Mouse (Mus musculus) heart, embryonic 10.5 days (tissue): ENCODE results near the gene Ipo11. TPM values are rescaled to one million over a fixed set of nuclear protein-coding genes. Genes with fewer than 3 reads are reported as not detected.
A peak's percentile ranks its signal among the peaks of the same experiment; 100 is the strongest.

ENCODE experiments used
- DNase-seq: peaks from one replicate; pipeline ENCODE4 v3.0.0-alpha.2; 2017; ENCODE audit warnings: low spot score
- H3K27ac ChIP-seq: fragments of 300-500 bp; sonication (generic); 2 replicates; pipeline ENCODE4 v1.5.1; 2016; ENCODE audit warnings: mild to moderate bottlenecking
- H3K27me3 ChIP-seq: fragments of 300-500 bp; sonication (generic); 2 replicates; pipeline ENCODE4 v1.6.1; 2016; ENCODE audit warnings: mild to moderate bottlenecking; ENCODE audit not compliant: poor library complexity, insufficient read depth, severe bottlenecking
- H3K36me3 ChIP-seq: fragments of 300-500 bp; sonication (generic); 2 replicates; pipeline ENCODE4 v1.6.1; 2016; ENCODE audit warnings: mild to moderate bottlenecking, moderate library complexity
- H3K4me1 ChIP-seq: fragments of 300-500 bp; sonication (generic); 2 replicates; pipeline ENCODE4 v1.6.1; 2016; ENCODE audit warnings: mild to moderate bottlenecking
- H3K4me3 ChIP-seq: fragments of 300-500 bp; sonication (generic); 2 replicates; pipeline ENCODE4 v1.5.1; 2016; ENCODE audit warnings: mild to moderate bottlenecking, moderate library complexity
- H3K9me3 ChIP-seq: fragments of 300-500 bp; sonication (generic); 2 replicates; pipeline ENCODE4 v1.6.1; 2016; ENCODE audit warnings: mild to moderate bottlenecking, moderate library complexity
- WGBS: fragments of 180-500 bp; shearing (Covaris S2); methylation state at CpG from one replicate; pipeline ENCODE4 v1.1.7; 2016; 5-methylcytosine and 5-hydroxymethylcytosine counted together
- polyA plus RNA-seq: library from polyadenylated mRNA; unstranded; fragments of >200 nt; fragmentation: Nextera tagmentation; extraction: Ambion mirVana; gene quantifications from 2 replicates; pipeline ENCODE4 v1.2.1, GENCODE M21; 2016

Ipo11 gene
- polyA plus RNA-seq: 88.0 and 96.0 TPM in 2 replicates

- under 1% methylated on average over 84 of the region's 84 CpGs for WGBS
- H3K27ac ChIP-seq: peak within 1 kb of the TSS; percentile 99
- DNase-seq: peak; percentile 98
These were observed at the start of gene Ipo11 for GRCm38 (mm10) chr13:106936256-106937137. Gene Ipo11 (minus strand): TSS chr13:106936958.

GRCm38 (mm10) chr13:106961496-106961895, 24.7 kb upstream of the Ipo11 start:
- WGBS: 93% methylated on average over 4 of the region's 4 CpGs
- Histone ChIP-seq H3K4me1 (no peaks in the 10 kb centered on the region), H3K27ac (no peak overlapping the region), H3K4me3 (no peak overlapping the region), H3K27me3 (no peaks in the 10 kb centered on the region), H3K36me3 (peaks cover 62% of the 10 kb centered on the region), H3K9me3 (no peaks in the 10 kb centered on the region)
- DNase-seq: no peak

More at GRCm38 (mm10) chr13:106936256-106937137, at the start of gene Ipo11:
- H3K36me3 ChIP-seq: no peaks in the 10 kb centered on the region
- no peaks in the 10 kb centered on the region; the same call in 1 of the 2 replicates for H3K4me1 ChIP-seq
- H3K9me3 ChIP-seq: no peaks in the 10 kb centered on the region
- H3K4me3 ChIP-seq: peak within 1 kb of the TSS; percentile 99
- H3K27me3 ChIP-seq: no peaks in the 10 kb centered on the region

GRCm38 (mm10) chr13:106960557-106960956, 23.8 kb upstream of the Ipo11 start:
- no peak for DNase-seq
- no peaks in the 10 kb centered on the region for H3K9me3 ChIP-seq
- H3K4me3 ChIP-seq: no peak overlapping the region
- H3K27me3 ChIP-seq: no peaks in the 10 kb centered on the region
- H3K27ac ChIP-seq: no peak overlapping the region
- H3K36me3 ChIP-seq: peaks cover 72% of the 10 kb centered on the region
- 88% methylated on average over 3 of the region's 3 CpGs for WGBS
- H3K4me1 ChIP-seq: no peaks in the 10 kb centered on the region

- H3K27me3 ChIP-seq: no peaks in the 10 kb centered on the region
- 90% methylated on average over 3 of the region's 3 CpGs for WGBS
- DNase-seq: no peak
- H3K27ac ChIP-seq: no peak overlapping the region
- H3K9me3 ChIP-seq: no peaks in the 10 kb centered on the region
- no peaks in the 10 kb centered on the region for H3K4me1 ChIP-seq
- no peak overlapping the region for H3K4me3 ChIP-seq
- peaks cover 77% of the 10 kb centered on the region for H3K36me3 ChIP-seq
These were observed 21.5 kb upstream of the Ipo11 start for GRCm38 (mm10) chr13:106958286-106958685.

GRCm38 (mm10) chr13:106957554-106957953, 20.8 kb upstream of the Ipo11 start:
- Histone ChIP-seq H3K9me3 (no peaks in the 10 kb centered on the region), H3K4me1 (no peaks in the 10 kb centered on the region), H3K27me3 (no peaks in the 10 kb centered on the region), H3K36me3 (peaks cover 77% of the 10 kb centered on the region), H3K27ac (no peak overlapping the region), H3K4me3 (no peak overlapping the region)
- WGBS: 86% methylated on average over 4 of the region's 4 CpGs
- DNase-seq: no peak

GRCm38 (mm10) chr13:106954880-106955279, 18.1 kb upstream of the Ipo11 start:
- Histone ChIP-seq H3K4me1 (no peaks in the 10 kb centered on the region), H3K9me3 (no peaks in the 10 kb centered on the region), H3K27ac (no peak overlapping the region), H3K36me3 (peaks cover 81% of the 10 kb centered on the region), H3K27me3 (no peaks in the 10 kb centered on the region), H3K4me3 (no peak overlapping the region)
- 75% methylated on average over 3 of the region's 3 CpGs for WGBS
- no peak for DNase-seq

- no peak for DNase-seq
- Histone ChIP-seq H3K36me3 (peaks cover 34% of the 10 kb centered on the region), H3K4me3 (peak overlapping the region; percentile 95), H3K27ac (peak overlapping the region; percentile 93), H3K9me3 (no peaks in the 10 kb centered on the region), H3K27me3 (no peaks in the 10 kb centered on the region), H3K4me1 (peaks cover 11% of the 10 kb centered on the region; the same call in 1 of the 2 replicates)
- WGBS: 7% methylated on average over 6 of the region's 6 CpGs
These were observed 10.8 kb upstream of the Ipo11 start for GRCm38 (mm10) chr13:106947583-106947982.

- peak; percentile 99 for DNase-seq
- no peaks in the 10 kb centered on the region for H3K9me3 ChIP-seq
These were observed 10.1 kb upstream of the Ipo11 start, which contains the start of gene Dimt1 for GRCm38 (mm10) chr13:106946594-106947540. Gene Dimt1 (plus strand): TSS chr13:106947127.

GRCm38 (mm10) chr13:106945518-106945917, 8.8 kb upstream of the Ipo11 start:
- 81% methylated on average over 9 of the region's 9 CpGs for WGBS
- no peak overlapping the region for H3K27ac ChIP-seq
- H3K9me3 ChIP-seq: no peaks in the 10 kb centered on the region
- no peak for DNase-seq
- H3K4me3 ChIP-seq: no peak overlapping the region
- H3K27me3 ChIP-seq: no peaks in the 10 kb centered on the region
- peaks cover 15% of the 10 kb centered on the region for H3K36me3 ChIP-seq
- H3K4me1 ChIP-seq: peaks cover 11% of the 10 kb centered on the region; the same call in 1 of the 2 replicates

More at GRCm38 (mm10) chr13:106946594-106947540, 10.1 kb upstream of the Ipo11 start, which contains the start of gene Dimt1:
- no peaks in the 10 kb centered on the region for H3K27me3 ChIP-seq
- H3K4me1 ChIP-seq: peaks cover 11% of the 10 kb centered on the region; the same call in 1 of the 2 replicates
- H3K36me3 ChIP-seq: peaks cover 27% of the 10 kb centered on the region
- H3K27ac ChIP-seq: peak within 1 kb of the TSS; percentile 93
- peak within 1 kb of the TSS; percentile 95 for H3K4me3 ChIP-seq
- under 1% methylated on average over 68 of the region's 68 CpGs for WGBS

- Histone ChIP-seq H3K27ac (no peak overlapping the region), H3K4me1 (0 out of 2 replicates have a peak, but pooled peaks cover 1% of the 10 kb centered on the region), H3K36me3 (no peaks in the 10 kb centered on the region), H3K27me3 (no peaks in the 10 kb centered on the region), H3K4me3 (no peak overlapping the region), H3K9me3 (no peaks in the 10 kb centered on the region)
- 80% methylated on average over 1 of the region's 1 CpGs for WGBS
- no peak for DNase-seq
These were observed 6.0 kb upstream of the Ipo11 start for GRCm38 (mm10) chr13:106942721-106943120.

GRCm38 (mm10) chr13:106941211-106941976, 4.6 kb upstream of the Ipo11 start:
- no peaks in the 10 kb centered on the region for H3K4me1 ChIP-seq
- no peaks in the 10 kb centered on the region for H3K27me3 ChIP-seq
- no peak overlapping the region for H3K27ac ChIP-seq
- no peak for DNase-seq
- H3K36me3 ChIP-seq: no peaks in the 10 kb centered on the region
- H3K4me3 ChIP-seq: peak overlapping the region; percentile 27; the same call in 1 of the 2 replicates
- WGBS: 26% methylated on average over 7 of the region's 7 CpGs
- no peaks in the 10 kb centered on the region for H3K9me3 ChIP-seq

GRCm38 (mm10) chr13:106937138-106937472, 347 bp upstream of the Ipo11 start:
- Histone ChIP-seq H3K36me3 (no peaks in the 10 kb centered on the region), H3K4me3 (peak overlapping the region; percentile 99), H3K27me3 (no peaks in the 10 kb centered on the region), H3K4me1 (no peaks in the 10 kb centered on the region; the same call in 1 of the 2 replicates), H3K27ac (peak overlapping the region; percentile 99), H3K9me3 (no peaks in the 10 kb centered on the region)
- WGBS: 27% methylated on average over 7 of the region's 7 CpGs
- no peak for DNase-seq
